Mouse (Mus musculus) testis, adult 2 months (tissue): ENCODE measurements around the gene Cdsn.

Experiments
- CTCF ChIP-seq: fragments of 200-500 bp; IDR thresholded peaks from 2 replicates; pipeline ENCODE4 v1.5.1; 2012; ENCODE audit warnings: low read depth, mild to moderate bottlenecking, inconsistent platforms, low read length, moderate library complexity; ENCODE audit not compliant: control insufficient read depth, insufficient read depth, insufficient replicate concordance
- POLR2A ChIP-seq: fragments of 200-500 bp; IDR thresholded peaks from 2 replicates; pipeline ENCODE4 v1.6.1; 2012; ENCODE audit warnings: low read depth, mild to moderate bottlenecking, inconsistent platforms, low read length, moderate library complexity; ENCODE audit not compliant: control insufficient read depth

DNA sequence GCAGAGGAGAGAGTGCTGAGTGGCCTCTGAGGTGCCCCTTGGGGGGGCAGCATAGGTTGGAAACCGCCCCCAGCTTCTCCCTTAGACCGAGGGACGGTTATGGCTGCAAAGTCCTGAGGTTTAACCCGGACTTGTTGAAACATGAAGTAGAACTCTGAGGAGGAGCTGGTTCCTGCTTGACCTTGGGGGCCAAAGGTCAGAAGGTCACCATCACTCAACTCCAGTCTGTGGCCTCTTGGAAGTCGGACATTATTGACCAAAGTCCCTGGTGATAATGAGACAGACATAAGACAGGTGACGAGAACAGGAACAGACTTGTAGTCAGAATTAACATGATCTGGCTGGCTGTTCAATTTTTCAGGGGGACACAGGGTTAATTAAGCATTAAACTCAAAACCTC is 37.2 kb upstream of the Cdsn start:
- TF ChIP-seq CTCF, result no peak
- TF ChIP-seq POLR2A, result no peak
